Mouse (Mus musculus): Measurements from ENCODE around the gene Fnip2.

- TF ChIP-seq HCFC1 (IDR thresholded peaks at IDR 0.05; ENCODE audit: borderline replicate concordance, insufficient read depth, low read length) (no peak), CHD2 (IDR thresholded peaks at IDR 0.05; ENCODE audit: low read depth, low read length) (no peak), ZNF384 (IDR thresholded peaks at IDR 0.05; ENCODE audit: low read depth, low read length) (no peak)
Measured at GRCm38 (mm10) chr3:79478880-79479279, 88.7 kb downstream of the Fnip2 start.
